Mouse (Mus musculus) macrophage (primary cell): ENCODE measurements around the gene Hist1h4n. TPM values are rescaled to one million over a fixed set of nuclear protein-coding genes. Genes with fewer than 3 reads are reported as not detected.
"Not testable (repeated sequence)": the region's sequence is repeated elsewhere in the genome, so short reads cannot be mapped to it uniquely, and the experiment has no call there.

Experiments used
- H3K27ac ChIP-seq: fragments of 350-480 bp; formaldehyde crosslinking; 2 replicates; pipeline ENCODE4 v1.9.0; 2021
- H3K36me3 ChIP-seq: fragments of 350-480 bp; formaldehyde crosslinking; 2 replicates; pipeline ENCODE4 v1.9.0; 2021; ENCODE audit errors: inconsistent target
- H3K4me3 ChIP-seq: fragments of 350-480 bp; formaldehyde crosslinking; 2 replicates; pipeline ENCODE4 v1.9.0; 2021; ENCODE audit errors: inconsistent target
- H3K79me2 ChIP-seq: fragments of 350-480 bp; formaldehyde crosslinking; 2 replicates; pipeline ENCODE4 v1.9.0; 2021; ENCODE audit errors: inconsistent target
- WGBS: methylation state at CpG from one replicate; pipeline ENCODE4 v1.1.7; 2026; ENCODE audit warnings: inconsistent platforms; ENCODE audit not compliant: missing documents; 5-methylcytosine and 5-hydroxymethylcytosine counted together
- polyA plus RNA-seq: library from polyadenylated mRNA; stranded (reverse); fragments of 250-400 nt; gene quantifications from 3 replicates; pipeline ENCODE4 v1.2.4, GENCODE M21; 2018; ENCODE audit warnings: inconsistent platforms
- total RNA-seq, 78 experiments: library from RNA; depleted of rRNA; stranded (reverse); fragments of 250-400 nt; gene quantifications; 1 replicate in 9 of 78; 2 replicates in 24 of 78; 3 replicates in 43 of 78; 4 replicates in 2 of 78; pipeline ENCODE4 v1.2.4; 2018; ENCODE audit warnings: inconsistent platforms in 56 of 78

Gene Hist1h4n
- 10 to 100 TPM in 20 of 26 experiments, 1 to 10 TPM in 5, not detected in 1; 4.9 to 95.4 (median 21.2) TPM for total RNA-seq (2018; cell fraction: chromatin; rRNA removed)
- total RNA-seq (2018; cell fraction: cytosol; rRNA removed) = 100 to 1,000 TPM in 4 of 26 experiments, 10 to 100 TPM in 22; 13.0 to 123 (median 35.6) TPM
- 100 to 1,000 TPM in 5 of 26 experiments, 10 to 100 TPM in 20, 1 to 10 TPM in 1; 5.4 to 181 (median 32.1) TPM for total RNA-seq (2018; cell fraction: nucleus; rRNA removed)
- polyA plus RNA-seq = not detected in 3 replicates

DNA sequence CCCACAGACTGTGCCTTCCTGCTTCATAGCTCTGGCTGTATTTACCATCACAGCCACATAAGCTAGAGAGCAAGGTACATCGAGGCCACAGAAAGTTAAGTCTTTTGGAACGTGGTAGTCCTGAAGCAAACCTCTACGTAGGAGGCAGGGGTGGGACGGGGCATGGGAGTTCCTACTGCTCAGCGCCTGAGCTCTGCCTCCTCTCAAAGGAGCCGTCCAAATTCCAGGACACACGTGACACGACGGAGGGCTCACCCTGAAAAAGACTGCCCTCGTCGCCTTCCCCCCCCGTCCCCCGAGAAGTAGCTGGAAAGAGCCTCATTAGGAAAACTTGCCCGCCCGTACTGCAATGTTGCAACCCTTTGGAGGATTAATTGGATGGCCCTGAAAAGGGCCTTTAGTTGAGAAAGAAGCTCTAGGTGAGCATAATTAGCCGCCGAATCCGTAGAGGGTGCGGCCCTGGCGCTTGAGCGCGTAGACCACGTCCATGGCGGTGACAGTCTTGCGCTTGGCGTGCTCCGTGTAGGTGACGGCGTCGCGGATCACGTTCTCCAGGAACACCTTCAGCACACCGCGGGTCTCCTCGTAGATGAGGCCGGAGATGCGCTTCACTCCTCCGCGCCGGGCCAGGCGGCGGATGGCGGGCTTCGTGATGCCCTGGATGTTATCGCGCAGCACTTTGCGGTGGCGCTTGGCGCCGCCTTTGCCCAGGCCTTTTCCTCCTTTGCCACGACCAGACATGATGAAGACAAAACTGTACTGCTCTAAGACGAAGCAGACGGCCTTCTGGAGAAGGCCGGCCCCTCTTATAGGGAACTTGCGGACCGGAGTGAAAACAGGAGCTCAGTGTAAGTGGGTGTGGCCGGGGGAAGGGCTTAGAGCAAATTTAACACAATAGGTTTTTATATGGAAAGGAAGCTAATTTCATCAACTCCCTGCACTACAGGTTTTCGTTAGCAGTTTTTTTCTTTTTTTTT, at the start of gene Hist1h4n:
Hist1h4n (minus strand) TSS at position 779 of the 977 bp plus-strand sequence.
- WGBS = no CpG with 5 or more reads among the region's 58 CpGs
- H3K27ac ChIP-seq, H3K4me3 ChIP-seq, H3K79me2 ChIP-seq, H3K36me3 ChIP-seq: not testable (repeated sequence)

DNA sequence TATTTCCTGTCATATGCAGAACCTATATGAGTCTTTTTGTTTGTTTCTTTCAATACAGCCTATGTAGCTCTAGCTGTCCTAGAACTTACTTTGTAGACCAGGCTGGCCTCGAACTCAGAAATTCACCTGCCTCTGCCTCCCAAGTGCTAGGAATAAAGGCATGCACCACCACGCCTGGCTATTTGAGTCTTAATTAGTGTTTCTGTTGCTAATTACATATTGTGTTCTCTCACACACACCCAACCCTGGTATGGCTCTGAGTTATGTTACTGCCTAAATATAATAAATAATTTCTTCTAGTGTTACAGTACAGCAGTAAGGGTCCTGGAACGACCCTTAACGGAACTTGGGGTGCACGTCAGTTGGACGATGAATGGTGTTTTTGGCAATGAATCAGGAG, 48.7 kb upstream of the Hist1h4n start:
- Histone ChIP-seq H3K4me3 (no peak overlapping the region), H3K79me2 (no peaks in the 10 kb centered on the region), H3K36me3 (no peaks in the 10 kb centered on the region), H3K27ac (no peak overlapping the region)
- WGBS = 94% methylated on average over 6 of the region's 6 CpGs

DNA sequence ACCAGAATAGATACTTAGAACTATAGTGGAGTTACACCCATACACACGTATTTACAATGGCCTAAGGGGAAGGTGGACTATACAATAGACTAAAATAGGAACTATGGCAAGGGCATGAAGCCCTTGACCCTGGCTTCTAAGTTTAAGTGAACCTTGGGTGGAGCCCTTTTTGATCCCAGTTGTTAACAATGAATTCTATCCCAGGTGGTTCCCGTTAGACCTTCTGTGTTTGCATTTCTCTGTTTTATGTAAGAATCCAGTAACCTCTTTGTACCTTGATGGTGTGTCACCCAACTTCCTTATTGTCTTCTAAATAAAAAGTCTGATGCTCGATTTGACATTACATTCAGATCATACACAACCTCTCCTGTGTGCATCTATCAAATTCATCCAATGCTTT, 33.5 kb upstream of the Hist1h4n start:
- not testable (repeated sequence) for H3K36me3 ChIP-seq

DNA sequence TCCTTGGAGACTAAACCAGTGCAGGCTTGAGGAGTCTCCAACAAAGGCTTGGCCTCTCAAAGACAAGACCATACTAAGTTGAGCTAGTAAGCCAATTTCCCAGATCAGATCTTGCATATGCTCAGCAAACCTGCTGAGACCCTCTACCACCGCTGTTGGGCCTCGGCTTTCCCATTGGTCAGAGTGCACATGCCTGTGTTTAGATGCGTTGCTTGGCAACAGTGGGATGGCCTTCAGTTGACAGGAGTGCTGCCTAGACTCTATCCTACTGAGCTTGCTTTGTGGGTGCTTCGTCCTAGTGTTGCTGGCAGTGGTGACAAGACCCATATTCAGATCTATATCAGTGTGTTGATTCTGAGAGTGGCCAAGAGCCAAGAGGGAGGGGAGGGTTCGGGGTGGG, 29.6 kb upstream of the Hist1h4n start:
- no peak overlapping the region for H3K27ac ChIP-seq
- H3K36me3 ChIP-seq = no peaks in the 10 kb centered on the region
- WGBS = 79% methylated on average over 4 of the region's 5 CpGs
- H3K79me2 ChIP-seq = no peaks in the 10 kb centered on the region
- H3K4me3 ChIP-seq = no peak overlapping the region

More for the DNA sequence above, 33.5 kb upstream of the Hist1h4n start:
- not testable (repeated sequence) for H3K79me2 ChIP-seq, H3K27ac ChIP-seq, H3K4me3 ChIP-seq
- 60% methylated on average over 2 of the region's 3 CpGs for WGBS

- H3K79me2 ChIP-seq = no peaks in the 10 kb centered on the region
- no peaks in the 10 kb centered on the region for H3K36me3 ChIP-seq
- no peak overlapping the region for H3K27ac ChIP-seq
- H3K4me3 ChIP-seq = peak overlapping the region; percentile 59
- 19% methylated on average over 15 of the region's 15 CpGs for WGBS
These were observed 23.7 kb upstream of the Hist1h4n start for GRCm38 (mm10) chr13:21855698-21856162.

GRCm38 (mm10) chr13:21855146-21855545, 23.1 kb upstream of the Hist1h4n start:
- WGBS = 17% methylated on average over 11 of the region's 11 CpGs
- H3K27ac ChIP-seq = no peak overlapping the region
- no peaks in the 10 kb centered on the region for H3K36me3 ChIP-seq
- H3K79me2 ChIP-seq = no peaks in the 10 kb centered on the region
- peak overlapping the region; percentile 59 for H3K4me3 ChIP-seq

DNA sequence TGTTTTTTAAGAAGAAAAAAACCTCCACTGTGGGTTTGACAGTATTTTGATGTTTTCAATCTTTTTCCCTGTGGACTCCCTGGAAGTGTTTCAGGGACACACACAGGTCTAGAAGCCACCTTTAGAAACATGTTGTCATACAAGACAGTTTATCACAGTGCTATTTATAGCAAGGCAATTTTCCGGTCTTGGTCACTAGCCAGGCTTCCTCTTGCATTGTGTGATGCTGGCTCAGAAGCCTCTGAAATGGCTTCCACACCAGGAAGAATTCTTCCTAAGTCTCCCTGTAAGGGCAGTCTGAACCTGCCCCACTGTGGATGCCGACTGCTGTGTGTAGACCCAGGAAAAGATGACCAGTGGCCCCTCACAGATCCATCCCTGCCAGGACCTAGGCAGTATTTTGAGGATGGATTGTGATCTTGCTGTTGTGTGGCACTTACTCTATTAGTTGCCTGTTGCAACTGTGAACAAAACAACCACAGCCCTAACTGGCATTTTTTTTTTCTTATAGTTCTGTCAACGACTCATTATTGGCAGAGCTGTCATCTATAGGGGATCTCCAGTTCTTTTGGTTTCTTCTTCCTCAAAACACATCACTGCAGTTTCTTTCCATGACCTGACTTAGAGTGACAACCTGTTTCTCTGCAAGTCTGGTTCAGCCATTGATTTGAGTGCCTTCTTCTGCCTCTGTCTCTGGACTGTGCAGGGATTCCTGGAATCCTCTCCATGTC, 20.4 kb upstream of the Hist1h4n start:
- Histone ChIP-seq H3K36me3 (no peaks in the 10 kb centered on the region), H3K27ac (peak overlapping the region; percentile 48), H3K79me2 (no peaks in the 10 kb centered on the region), H3K4me3 (no peak overlapping the region)
- 2% methylated on average over 3 of the region's 3 CpGs for WGBS

- not testable (repeated sequence) for H3K4me3 ChIP-seq, H3K79me2 ChIP-seq, H3K36me3 ChIP-seq, H3K27ac ChIP-seq
- 86% methylated on average over 1 of the region's 1 CpGs for WGBS
These were observed 18.7 kb upstream of the Hist1h4n start for GRCm38 (mm10) chr13:21850696-21851095.

- H3K4me3 ChIP-seq = no peak overlapping the region
- H3K36me3 ChIP-seq = no peaks in the 10 kb centered on the region
- WGBS = 88% methylated on average over 8 of the region's 8 CpGs
- no peak overlapping the region for H3K27ac ChIP-seq
- H3K79me2 ChIP-seq = no peaks in the 10 kb centered on the region
These were observed 15.9 kb upstream of the Hist1h4n start for GRCm38 (mm10) chr13:21847883-21848282.

- H3K27ac ChIP-seq, H3K36me3 ChIP-seq, H3K79me2 ChIP-seq, H3K4me3 ChIP-seq: not testable (repeated sequence)
These were observed 14.4 kb upstream of the Hist1h4n start for GRCm38 (mm10) chr13:21846356-21846755.

DNA sequence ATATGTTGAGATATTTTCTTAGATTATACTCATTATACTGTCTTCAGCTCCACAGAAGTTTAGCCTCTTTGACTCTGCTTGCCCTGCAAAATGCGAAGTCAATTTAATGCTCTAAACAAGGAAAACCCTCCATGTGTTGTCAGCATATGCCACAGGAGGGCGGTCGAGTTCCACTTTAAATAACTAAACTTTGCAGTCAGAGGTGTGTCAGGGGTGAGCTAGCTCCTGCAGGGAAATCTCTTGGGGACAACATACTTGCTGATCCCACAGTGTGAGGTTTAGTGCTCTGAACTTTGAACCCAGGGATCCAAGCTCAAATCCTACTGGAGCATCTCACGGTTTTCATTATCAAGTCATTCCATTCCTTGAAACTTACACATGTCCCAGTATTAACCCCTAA, 8.5 kb upstream of the Hist1h4n start:
- not testable (repeated sequence) for H3K4me3 ChIP-seq, H3K36me3 ChIP-seq, H3K79me2 ChIP-seq, H3K27ac ChIP-seq
- WGBS = no CpG with 5 or more reads among the region's 4 CpGs

- H3K27ac ChIP-seq, H3K36me3 ChIP-seq, H3K79me2 ChIP-seq, H3K4me3 ChIP-seq: not testable (repeated sequence)
- no CpG with 5 or more reads among the region's 24 CpGs for WGBS
These were observed 1.5 kb upstream of the Hist1h4n start, which contains the start of the genes Hist1h2ap and Hist1h2br for GRCm38 (mm10) chr13:21833461-21833860. TSS of gene Hist1h2ap (minus strand) at chr13:21833507. TSS of gene Hist1h2br (plus strand) at chr13:21833743.

DNA sequence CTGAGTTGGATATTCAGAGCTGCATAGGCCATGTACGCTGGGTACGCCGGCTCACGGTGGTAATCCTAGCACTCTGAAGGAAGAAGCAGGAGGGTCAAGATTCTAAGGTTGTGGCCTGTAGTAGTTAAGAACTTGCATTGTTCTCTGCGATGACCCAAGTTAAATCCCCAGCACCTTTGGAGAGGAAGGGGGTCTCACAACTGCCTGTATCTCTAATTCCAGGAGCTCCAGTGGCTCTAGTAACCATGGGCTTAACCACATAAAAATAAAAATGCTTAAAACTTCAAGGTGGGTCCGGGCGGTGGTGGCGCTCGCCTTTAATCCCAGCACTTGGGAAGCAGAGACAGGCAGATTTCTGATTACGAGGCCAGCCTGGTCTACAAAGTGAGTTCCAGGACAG, 1.7 kb downstream of the Hist1h4n start:
- H3K36me3 ChIP-seq = no peaks in the 10 kb centered on the region
- WGBS = 95% methylated on average over 10 of the region's 10 CpGs
- H3K27ac ChIP-seq = no peak overlapping the region
- H3K79me2 ChIP-seq = no peaks in the 10 kb centered on the region
- H3K4me3 ChIP-seq = no peak overlapping the region

DNA sequence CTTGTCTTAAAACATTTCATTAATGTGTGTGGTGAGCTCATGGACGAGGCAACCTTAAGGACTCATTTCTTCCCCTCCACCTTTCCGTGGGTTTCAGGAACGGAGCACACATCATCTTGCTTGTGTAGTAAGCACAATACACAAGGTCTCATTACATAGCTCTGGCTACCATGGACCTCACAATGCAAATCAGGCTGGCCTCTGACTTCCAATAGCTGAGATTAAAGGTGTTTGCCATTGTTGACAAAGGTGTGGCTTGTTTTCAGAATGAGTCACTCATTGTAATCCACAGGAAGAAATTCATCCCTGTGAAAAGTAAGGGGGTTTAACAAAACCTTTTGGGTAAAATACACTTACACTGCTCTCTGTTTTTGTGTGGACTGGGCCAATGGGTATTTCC, 3.5 kb downstream of the Hist1h4n start:
- WGBS = 96% methylated on average over 3 of the region's 3 CpGs
- Histone ChIP-seq H3K79me2 (no peaks in the 10 kb centered on the region), H3K36me3 (no peaks in the 10 kb centered on the region), H3K4me3 (no peak overlapping the region), H3K27ac (no peak overlapping the region)
